Mouse (Mus musculus) embryonic facial prominence, embryonic 14.5 days (tissue): Measurements from ENCODE around the gene Zfp101. TPM values are rescaled to one million over a fixed set of nuclear protein-coding genes. Genes with fewer than 3 reads are reported as not detected.

Experiments
- ATAC-seq: fragments of 200-750 bp; cut with Nextera tagmentation; 2 replicates; pipeline ENCODE4 v1.8.0; 2017; ENCODE audit warnings: low read depth, moderate number of reproducible peaks, moderate TSS enrichment
- DNase-seq: peaks from one replicate; pipeline ENCODE4 v3.0.0-alpha.2; 2015; ENCODE audit warnings: low spot score
- H3K27ac ChIP-seq: fragments of 300-500 bp; sonication (generic); replicated peaks from 2 replicates; pipeline ENCODE4 v1.5.1; 2014; ENCODE audit warnings: low read depth, mild to moderate bottlenecking, low read length, moderate library complexity
- H3K27me3 ChIP-seq: fragments of 300-500 bp; sonication (generic); replicated peaks from 2 replicates; pipeline ENCODE4 v1.6.1; 2014; ENCODE audit warnings: low read length; ENCODE audit not compliant: control insufficient read depth, insufficient read depth
- H3K36me3 ChIP-seq: fragments of 300-500 bp; sonication (generic); 2 replicates; pipeline ENCODE4 v1.6.1; 2014; ENCODE audit warnings: low read length, mixed read lengths; ENCODE audit not compliant: control insufficient read depth, insufficient read depth
- H3K4me1 ChIP-seq: fragments of 300-500 bp; sonication (generic); 2 replicates; pipeline ENCODE4 v1.6.1; 2014; ENCODE audit warnings: antibody characterized with exemption, low read length; ENCODE audit not compliant: control insufficient read depth, insufficient read depth
- H3K4me2 ChIP-seq: fragments of 300-500 bp; sonication (generic); 2 replicates; pipeline ENCODE4 v1.6.1; 2014; ENCODE audit warnings: low read depth, mild to moderate bottlenecking, low read length, moderate library complexity, mixed read lengths
- H3K4me3 ChIP-seq: fragments of 300-500 bp; sonication (generic); 2 replicates; pipeline ENCODE4 v1.5.1; 2014; ENCODE audit warnings: low read depth, mild to moderate bottlenecking, low read length
- H3K9ac ChIP-seq: fragments of 300-500 bp; sonication (generic); 2 replicates; pipeline ENCODE4 v1.6.1; 2014; ENCODE audit warnings: low read depth, mild to moderate bottlenecking, low read length, moderate library complexity, mixed read lengths
- H3K9me3 ChIP-seq: fragments of 300-500 bp; sonication (generic); 2 replicates; pipeline ENCODE4 v1.6.1; 2016; ENCODE audit warnings: low read length; ENCODE audit not compliant: control insufficient read depth
- WGBS: fragments of 180-500 bp; shearing (Covaris S2); extraction: QIAGEN DNeasy Blood & Tissue Kit; methylation state at CpG from one replicate; pipeline ENCODE4 v1.1.7; 2014; 5-methylcytosine and 5-hydroxymethylcytosine counted together
- polyA plus RNA-seq: library from polyadenylated mRNA; unstranded; fragments of >200 nt; fragmentation: Nextera tagmentation; extraction: Ambion mirVana; gene quantifications from 2 replicates; pipeline ENCODE4 v1.2.1, GENCODE M21; 2014

Gene Zfp101
- 15.1 and 17.1 TPM in 2 replicates for polyA plus RNA-seq

DNA sequence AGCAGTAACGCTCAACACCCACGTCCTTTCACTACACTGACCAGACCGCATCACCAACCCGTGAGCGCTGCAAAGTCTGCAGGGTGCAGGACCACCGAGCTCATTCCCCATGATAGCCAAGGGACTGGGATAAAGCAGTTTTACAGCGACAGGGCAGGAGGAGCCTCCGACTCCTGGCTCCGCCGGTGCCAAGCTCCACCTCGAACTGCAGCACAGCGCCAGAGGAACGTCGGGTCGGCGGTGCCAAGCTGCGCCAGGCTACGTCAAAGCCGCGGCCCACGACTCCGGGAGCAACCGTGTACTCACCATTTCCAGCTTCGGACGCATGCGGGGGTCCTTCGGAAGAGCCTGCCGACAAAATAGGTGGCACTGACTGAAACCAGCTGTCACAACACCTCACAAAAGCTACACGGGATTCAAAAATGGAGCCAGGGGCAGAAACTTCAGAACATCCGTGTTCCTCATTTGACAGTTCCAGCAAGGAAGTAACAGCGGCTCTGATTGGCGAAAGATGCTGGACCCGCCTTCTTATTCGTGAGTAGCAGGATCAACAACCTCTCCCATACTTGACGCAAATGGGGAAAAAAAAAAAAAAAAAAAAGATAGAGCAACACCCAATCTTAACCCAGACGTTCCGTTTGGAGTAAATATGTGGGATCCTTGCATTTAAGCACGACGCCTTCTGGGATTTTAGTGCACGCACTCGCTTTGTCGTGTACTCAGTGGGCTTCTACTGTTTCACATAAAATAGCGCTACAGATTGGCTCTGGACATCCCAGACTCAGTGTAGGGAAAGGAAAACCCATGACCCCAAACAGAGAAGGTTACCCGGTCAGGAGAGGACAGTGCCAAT, at the start of gene Zfp101:
Gene Zfp101 (minus strand): TSS at position 460 of the 853 bp plus-strand sequence.
- Histone ChIP-seq H3K27me3 (no peaks in the 10 kb centered on the region), H3K9ac (peak within 1 kb of the TSS; percentile 77), H3K9me3 (no peaks in the 10 kb centered on the region), H3K27ac (peak within 1 kb of the TSS; percentile 84), H3K4me2 (peak within 1 kb of the TSS; percentile 73), H3K36me3 (no peaks in the 10 kb centered on the region), H3K4me3 (peak within 1 kb of the TSS; percentile 87), H3K4me1 (peaks cover 6% of the 10 kb centered on the region; the same call in 1 of the 2 replicates)
- WGBS: under 1% methylated on average over 32 of the region's 44 CpGs
- DNase-seq (peak; percentile 98), ATAC-seq (peak; percentile 99)

DNA sequence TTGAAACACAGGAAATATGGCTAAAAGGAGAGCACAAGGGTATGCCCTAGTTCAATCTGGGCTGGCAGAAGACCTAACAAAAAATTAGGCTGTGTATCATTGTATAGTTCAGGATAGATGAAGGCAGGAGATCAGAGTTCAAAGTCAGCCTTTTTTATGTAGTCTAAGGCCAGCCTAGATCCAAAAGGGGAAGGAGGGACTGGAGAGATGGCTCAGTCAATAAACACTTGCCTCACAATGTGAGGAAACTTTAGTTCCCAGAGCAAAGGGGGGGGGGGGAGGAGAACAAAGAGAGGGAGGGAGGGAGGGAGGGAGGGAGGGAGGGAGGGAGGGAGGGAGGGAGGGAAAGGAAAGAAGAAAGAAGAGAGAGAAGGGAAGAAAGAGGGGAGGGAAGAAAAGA, 46.7 kb upstream of the Zfp101 start:
- Histone ChIP-seq H3K4me3 (no peak overlapping the region), H3K9me3 (no peaks in the 10 kb centered on the region), H3K4me1 (no peaks in the 10 kb centered on the region), H3K9ac (no peak overlapping the region), H3K4me2 (no peak overlapping the region), H3K36me3 (no peaks in the 10 kb centered on the region), H3K27me3 (no peaks in the 10 kb centered on the region), H3K27ac (no peak overlapping the region)
- DNase-seq: no peak
- no peak for ATAC-seq

GRCm38 (mm10) chr17:33439922-33440321, 45.5 kb upstream of the Zfp101 start:
- Histone ChIP-seq H3K4me1 (no peaks in the 10 kb centered on the region), H3K36me3 (no peaks in the 10 kb centered on the region), H3K27me3 (no peaks in the 10 kb centered on the region), H3K9me3 (no peaks in the 10 kb centered on the region), H3K27ac (no peak overlapping the region), H3K4me2 (no peak overlapping the region), H3K9ac (no peak overlapping the region), H3K4me3 (no peak overlapping the region)
- 70% methylated on average over 5 of the region's 5 CpGs for WGBS
- ATAC-seq (no peak), DNase-seq (no peak)

GRCm38 (mm10) chr17:33439148-33439547, 44.7 kb upstream of the Zfp101 start:
- 62% methylated on average over 1 of the region's 1 CpGs for WGBS
- Histone ChIP-seq H3K4me2 (no peak overlapping the region), H3K4me1 (no peaks in the 10 kb centered on the region), H3K9me3 (no peaks in the 10 kb centered on the region), H3K9ac (no peak overlapping the region), H3K36me3 (no peaks in the 10 kb centered on the region), H3K27ac (no peak overlapping the region), H3K27me3 (no peaks in the 10 kb centered on the region), H3K4me3 (no peak overlapping the region)
- DNase-seq (peak; percentile 81), ATAC-seq (no peak)

- Histone ChIP-seq H3K27me3 (no peaks in the 10 kb centered on the region), H3K4me2 (no peak within 1 kb of the TSS), H3K4me3 (no peak within 1 kb of the TSS), H3K4me1 (no peaks in the 10 kb centered on the region), H3K9me3 (no peaks in the 10 kb centered on the region), H3K27ac (no peak within 1 kb of the TSS), H3K36me3 (no peaks in the 10 kb centered on the region), H3K9ac (no peak within 1 kb of the TSS)
- no peak for ATAC-seq
- DNase-seq: no peak
- 84% methylated on average over 3 of the region's 3 CpGs for WGBS
These were observed 37.8 kb upstream of the Zfp101 start, which contains the start of gene Actl9 for GRCm38 (mm10) chr17:33432019-33432946. TSS of gene Actl9 (plus strand) at chr17:33432896.

DNA sequence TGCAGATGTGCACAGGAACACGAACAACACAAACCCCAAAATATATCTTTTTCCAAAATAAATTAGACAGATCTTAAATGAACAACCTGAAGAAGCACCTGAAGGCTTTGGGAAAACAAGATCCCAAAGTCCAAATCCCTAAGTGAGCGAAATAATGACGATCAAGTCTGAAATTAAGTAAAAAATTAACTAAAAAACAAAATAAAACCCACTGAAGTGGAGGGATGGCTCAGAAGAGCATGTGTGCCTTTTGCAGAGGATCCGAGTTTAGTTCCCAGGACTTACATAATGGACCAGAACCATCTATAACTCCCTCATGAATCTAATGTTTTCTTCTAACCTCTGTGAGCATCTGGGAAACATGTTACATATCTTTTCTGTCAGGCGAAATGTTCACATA, 2.2 kb downstream of the Zfp101 start:
- Histone ChIP-seq H3K4me1 (peaks cover 6% of the 10 kb centered on the region; the same call in 1 of the 2 replicates), H3K4me2 (no peak overlapping the region), H3K27ac (no peak overlapping the region), H3K9me3 (no peaks in the 10 kb centered on the region), H3K36me3 (no peaks in the 10 kb centered on the region), H3K9ac (no peak overlapping the region), H3K27me3 (no peaks in the 10 kb centered on the region), H3K4me3 (no peak overlapping the region)
- ATAC-seq (no peak), DNase-seq (no peak)
- 95% methylated on average over 5 of the region's 5 CpGs for WGBS

DNA sequence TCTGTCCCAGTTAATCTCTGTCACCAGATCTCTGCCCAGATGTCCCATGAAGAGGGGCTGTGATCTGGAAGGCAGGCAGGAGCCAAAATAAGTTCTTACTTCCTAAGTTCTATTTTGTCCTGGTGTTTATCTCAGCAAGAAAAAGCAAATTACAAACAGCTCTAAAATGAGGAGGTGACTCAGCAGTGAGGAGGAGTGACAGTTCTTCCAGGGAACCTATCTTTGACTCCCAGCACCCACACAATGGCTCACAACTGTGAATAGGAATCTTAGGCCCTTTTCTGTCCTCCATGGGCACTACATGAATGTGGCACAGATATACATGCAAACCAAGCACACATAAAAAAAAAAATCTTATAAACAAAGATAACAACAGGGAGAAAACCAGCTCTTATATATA, 8.7 kb downstream of the Zfp101 start:
- DNase-seq: no peak
- ATAC-seq: no peak
- Histone ChIP-seq H3K4me3 (no peak overlapping the region), H3K9ac (no peak overlapping the region), H3K27ac (no peak overlapping the region), H3K4me1 (no peaks in the 10 kb centered on the region), H3K9me3 (no peaks in the 10 kb centered on the region), H3K36me3 (peaks cover 49% of the 10 kb centered on the region), H3K4me2 (no peak overlapping the region), H3K27me3 (no peaks in the 10 kb centered on the region)

GRCm38 (mm10) chr17:33372795-33373194, 21.6 kb downstream of the Zfp101 start:
- Histone ChIP-seq H3K36me3 (no peaks in the 10 kb centered on the region), H3K4me2 (no peak overlapping the region), H3K27me3 (no peaks in the 10 kb centered on the region), H3K27ac (no peak overlapping the region), H3K9me3 (no peaks in the 10 kb centered on the region), H3K4me3 (no peak overlapping the region), H3K9ac (no peak overlapping the region), H3K4me1 (no peaks in the 10 kb centered on the region)
- DNase-seq (no peak), ATAC-seq (no peak)
- WGBS: 87% methylated on average over 3 of the region's 3 CpGs
